Mouse (Mus musculus) midbrain, postnatal 0 days (tissue): Measurements from ENCODE around the gene Map3k3. TPM values are rescaled to one million over a fixed set of nuclear protein-coding genes. Genes with fewer than 3 reads are reported as not detected.
A peak's percentile ranks its signal among the peaks of the same experiment; 100 is the strongest.
"Not testable (repeated sequence)": the region's sequence is repeated elsewhere in the genome, so short reads cannot be mapped to it uniquely, and the experiment has no call there.

Experiments used
- ATAC-seq: fragments of 200-750 bp; cut with Nextera tagmentation; 2 replicates; pipeline ENCODE4 v1.8.0; 2017; ENCODE audit warnings: moderate number of reproducible peaks, mild to moderate bottlenecking, moderate TSS enrichment, moderate library complexity; ENCODE audit not compliant: low FRiP score
- DNase-seq: peaks from one replicate; pipeline ENCODE4 v3.0.0-alpha.2; 2015; ENCODE audit warnings: low spot score
- H3K27ac ChIP-seq: fragments of 300-500 bp; sonication (generic); 2 replicates; pipeline ENCODE4 v1.5.1; 2014; ENCODE audit warnings: low read depth, mild to moderate bottlenecking, low read length, mixed read lengths
- H3K27me3 ChIP-seq: fragments of 300-500 bp; sonication (generic); 2 replicates; pipeline ENCODE4 v1.6.1; 2014; ENCODE audit warnings: low read length, control low read depth, mixed read lengths; ENCODE audit not compliant: insufficient read depth
- H3K36me3 ChIP-seq: fragments of 300-500 bp; sonication (generic); 2 replicates; pipeline ENCODE4 v1.6.1; 2014; ENCODE audit warnings: low read length, control low read depth, mixed read lengths; ENCODE audit not compliant: insufficient read depth
- H3K4me1 ChIP-seq: fragments of 300-500 bp; sonication (generic); 2 replicates; pipeline ENCODE4 v1.6.1; 2014; ENCODE audit warnings: mild to moderate bottlenecking, control low read depth, antibody characterized with exemption, low read length, mixed read lengths; ENCODE audit not compliant: insufficient read depth
- H3K4me2 ChIP-seq: fragments of 300-500 bp; sonication (generic); 2 replicates; pipeline ENCODE4 v1.6.1; 2014; ENCODE audit warnings: low read depth, mild to moderate bottlenecking, low read length, mixed read lengths; ENCODE audit not compliant: poor library complexity, severe bottlenecking
- H3K4me3 ChIP-seq: fragments of 300-500 bp; sonication (generic); 2 replicates; pipeline ENCODE4 v1.5.1; 2014; ENCODE audit warnings: low read depth, mild to moderate bottlenecking, low read length, moderate library complexity
- H3K9ac ChIP-seq: fragments of 300-500 bp; sonication (generic); replicated peaks from 2 replicates; pipeline ENCODE4 v1.6.1; 2014; ENCODE audit warnings: mild to moderate bottlenecking, low read length, moderate library complexity, mixed read lengths; ENCODE audit not compliant: poor library complexity, severe bottlenecking
- H3K9me3 ChIP-seq: fragments of 300-500 bp; sonication (generic); 2 replicates; pipeline ENCODE4 v1.6.1; 2016; ENCODE audit warnings: low read length, control low read depth
- CTCF ChIP-seq: IDR thresholded peaks from 2 replicates; pipeline ENCODE4 v1.5.1; 2016; ENCODE audit warnings: antibody characterized with exemption, mild to moderate bottlenecking
- WGBS: fragments of 180-500 bp; shearing (Covaris S2); extraction: QIAGEN DNeasy Blood & Tissue Kit; methylation state at CpG from one replicate; pipeline ENCODE4 v1.1.7; 2014; 5-methylcytosine and 5-hydroxymethylcytosine counted together
- polyA plus RNA-seq: library from polyadenylated mRNA; unstranded; fragments of >200 nt; fragmentation: Nextera tagmentation; extraction: Ambion mirVana; gene quantifications from 2 replicates; pipeline ENCODE4 v1.2.1, GENCODE M21; 2015
- total RNA-seq: library from RNA; depleted of rRNA; stranded (reverse); fragments of >200 nt; gene quantifications from 2 replicates; pipeline ENCODE4 v1.2.3, GENCODE M21; 2014

Map3k3 gene
- total and polyA plus RNA-seq, 2 experiments from 2014 or later, result 9.2 to 26.4 TPM

- peak; percentile 97 for DNase-seq
- Histone ChIP-seq H3K4me2 (peak within 1 kb of the TSS; percentile 84), H3K27ac (peak within 1 kb of the TSS; percentile 64), H3K36me3 (no peaks in the 10 kb centered on the region), H3K9me3 (no peaks in the 10 kb centered on the region), H3K27me3 (no peaks in the 10 kb centered on the region), H3K9ac (peak within 1 kb of the TSS; percentile 58), H3K4me3 (peak within 1 kb of the TSS; percentile 41), H3K4me1 (no peaks in the 10 kb centered on the region)
- TF ChIP-seq CTCF, result peak; percentile 59
- ATAC-seq, result peak; percentile 96
- under 1% methylated on average over 49 of the region's 49 CpGs for WGBS
Measured at GRCm38 (mm10) chr11:106065923-106066571, 18.4 kb upstream of the Map3k3 start, which contains the start of gene Taco1. Taco1 (plus strand) TSS chr11:106066061.

- peak overlapping the region; percentile 84 for H3K4me2 ChIP-seq
- ATAC-seq, H3K27me3 ChIP-seq, H3K9me3 ChIP-seq, H3K4me1 ChIP-seq, H3K36me3 ChIP-seq: not testable (repeated sequence)
- peak overlapping the region; percentile 41 for H3K4me3 ChIP-seq
- WGBS, result 23% methylated on average over 23 of the region's 23 CpGs
- H3K27ac ChIP-seq, result peak overlapping the region; percentile 64
- peak; percentile 54 for DNase-seq
- peak overlapping the region; percentile 58 for H3K9ac ChIP-seq
Measured at GRCm38 (mm10) chr11:106066616-106067015, 17.8 kb upstream of the Map3k3 start.

- H3K9me3 ChIP-seq, result no peaks in the 10 kb centered on the region
- peaks cover 11% of the 10 kb centered on the region for H3K36me3 ChIP-seq
- ATAC-seq (no peak), DNase-seq (no peak)
- H3K4me1 ChIP-seq, result no peaks in the 10 kb centered on the region
- no peak overlapping the region for H3K27ac ChIP-seq
- WGBS, result 87% methylated on average over 3 of the region's 3 CpGs
- H3K27me3 ChIP-seq, result no peaks in the 10 kb centered on the region
- H3K9ac ChIP-seq, result no peak overlapping the region
- no peak for TF ChIP-seq CTCF
- no peak overlapping the region for H3K4me3 ChIP-seq
- H3K4me2 ChIP-seq, result no peak overlapping the region
Measured at GRCm38 (mm10) chr11:106073774-106074173, 10.6 kb upstream of the Map3k3 start.

GRCm38 (mm10) chr11:106076321-106076720 is 8.1 kb upstream of the Map3k3 start:
- Histone ChIP-seq H3K9ac (no peak overlapping the region), H3K4me2 (no peak overlapping the region), H3K4me3 (no peak overlapping the region), H3K27me3 (no peaks in the 10 kb centered on the region), H3K9me3 (no peaks in the 10 kb centered on the region), H3K27ac (no peak overlapping the region), H3K36me3 (peaks cover 11% of the 10 kb centered on the region), H3K4me1 (no peaks in the 10 kb centered on the region)
- peak; percentile 60 for DNase-seq
- peak; percentile 77 for TF ChIP-seq CTCF
- no peak for ATAC-seq
- 8% methylated on average over 4 of the region's 4 CpGs for WGBS

GRCm38 (mm10) chr11:106084911-106085561 is 623 bp downstream of the Map3k3 start:
- no peaks in the 10 kb centered on the region for H3K9me3 ChIP-seq
- peaks cover 7% of the 10 kb centered on the region for H3K4me1 ChIP-seq
- H3K36me3 ChIP-seq, result no peaks in the 10 kb centered on the region
- DNase-seq (peak; percentile 65), ATAC-seq (peak; percentile 51)
- no peak for TF ChIP-seq CTCF
- H3K27ac ChIP-seq, result peak overlapping the region; percentile 88
- under 1% methylated on average over 44 of the region's 61 CpGs for WGBS
- H3K9ac ChIP-seq, result peak overlapping the region; percentile 85
- peak overlapping the region; percentile 61 for H3K4me2 ChIP-seq
- peak overlapping the region; percentile 99 for H3K4me3 ChIP-seq
- no peaks in the 10 kb centered on the region for H3K27me3 ChIP-seq

- H3K9me3 ChIP-seq, result no peaks in the 10 kb centered on the region
- H3K36me3 ChIP-seq, result no peaks in the 10 kb centered on the region
- no peak overlapping the region for H3K4me2 ChIP-seq
- no peak for ATAC-seq
- H3K27me3 ChIP-seq, result no peaks in the 10 kb centered on the region
- TF ChIP-seq CTCF, result no peak
- H3K27ac ChIP-seq, result no peak overlapping the region
- H3K9ac ChIP-seq, result no peak overlapping the region
- no peak for DNase-seq
- H3K4me3 ChIP-seq, result no peak overlapping the region
- 95% methylated on average over 1 of the region's 1 CpGs for WGBS
- H3K4me1 ChIP-seq, result no peaks in the 10 kb centered on the region
Measured at GRCm38 (mm10) chr11:106098223-106098622, 13.8 kb downstream of the Map3k3 start.
